Mouse (Mus musculus) C2C12 (cell line): ENCODE measurements around the gene Ckb. TPM values are rescaled to one million over a fixed set of nuclear protein-coding genes. Genes with fewer than 3 reads are reported as not detected.
A peak's percentile ranks its signal among the peaks of the same experiment; 100 is the strongest.

Experiments used
- H3K27me3 ChIP-seq: one replicate; pipeline ENCODE4 v1.6.1; 2011; ENCODE audit not compliant: control insufficient read depth, insufficient read depth, insufficient read length
- H3K36me3 ChIP-seq: one replicate; pipeline ENCODE4 v1.6.1; 2011; ENCODE audit not compliant: control insufficient read depth, insufficient read depth
- H3K4me3 ChIP-seq: one replicate; pipeline ENCODE4 v1.5.1; 2011; ENCODE audit warnings: mild to moderate bottlenecking, control low read depth; ENCODE audit not compliant: poor library complexity, insufficient read depth, severe bottlenecking
- H3K79me2 ChIP-seq: one replicate; pipeline ENCODE4 v1.6.1; 2011; ENCODE audit not compliant: control insufficient read depth, insufficient read depth
- H3K79me3 ChIP-seq: one replicate; pipeline ENCODE4 v1.6.1; 2011; ENCODE audit warnings: low read depth, control low read depth
- H3ac ChIP-seq: one replicate; pipeline ENCODE3; 2011; ENCODE audit warnings: low read depth; ENCODE audit not compliant: control insufficient read depth, insufficient read length
- CEBPB ChIP-seq: IDR thresholded peaks from one replicate; pipeline ENCODE4 v1.6.1; 2011; ENCODE audit warnings: low read depth, mild to moderate bottlenecking, control low read depth, moderate library complexity
- CTCF ChIP-seq: IDR thresholded peaks from one replicate; pipeline ENCODE4 v1.5.1; 2011; ENCODE audit not compliant: control insufficient read depth, insufficient read depth, insufficient read length
- FOSL1 ChIP-seq: IDR thresholded peaks from one replicate; pipeline ENCODE4 v1.8.0; 2011; ENCODE audit warnings: mild to moderate bottlenecking, low read length; ENCODE audit not compliant: poor library complexity, insufficient read depth, severe bottlenecking
- MAX ChIP-seq: IDR thresholded peaks from one replicate; pipeline ENCODE4 v1.6.1; 2011; ENCODE audit warnings: mild to moderate bottlenecking, control low read depth
- MYOD1 ChIP-seq: IDR thresholded peaks from one replicate; pipeline ENCODE4 v1.6.1; 2011; ENCODE audit warnings: low read depth; ENCODE audit not compliant: control insufficient read depth, insufficient read length
- MYOG ChIP-seq: IDR thresholded peaks from one replicate; pipeline ENCODE4 v1.6.1; 2011; ENCODE audit not compliant: control insufficient read depth, insufficient read length; ENCODE audit errors: extremely low read depth
- USF1 ChIP-seq: IDR thresholded peaks from one replicate; pipeline ENCODE4 v1.6.1; 2011; ENCODE audit warnings: low read depth, mild to moderate bottlenecking, control low read depth, moderate library complexity
- polyA plus RNA-seq: library from polyadenylated mRNA; unstranded; fragments of >200 nt; fragmentation: generic; extraction: Trizol; gene quantifications from one replicate; pipeline ENCODE4 v1.2.1, GENCODE M21; 2012; ENCODE audit warnings: missing spikeins

The Ckb gene
- polyA plus RNA-seq, 1 experiment = 61.4 TPM

GRCm38 (mm10) chr12:111700920-111701458, 28.9 kb upstream of the Ckb start:
- Histone ChIP-seq H3ac (no peak overlapping the region), H3K36me3 (no peaks in the 10 kb centered on the region), H3K4me3 (no peak overlapping the region), H3K79me2 (no peaks in the 10 kb centered on the region), H3K27me3 (no peaks in the 10 kb centered on the region), H3K79me3 (no peaks in the 10 kb centered on the region)
- TF ChIP-seq MYOG = no peak
- TF ChIP-seq CEBPB = no peak
- no peak for TF ChIP-seq MAX

- Histone ChIP-seq H3K79me2 (no peaks in the 10 kb centered on the region), H3K4me3 (no peak overlapping the region), H3K79me3 (no peaks in the 10 kb centered on the region), H3K36me3 (no peaks in the 10 kb centered on the region), H3K27me3 (no peaks in the 10 kb centered on the region), H3ac (no peak overlapping the region)
- TF ChIP-seq CTCF (no peak), FOSL1 (no peak), CEBPB (no peak), USF1 (no peak), MYOG (no peak), MYOD1 (no peak), MAX (no peak)
These were observed 27.4 kb upstream of the Ckb start for GRCm38 (mm10) chr12:111699542-111699941.

- Histone ChIP-seq H3ac (no peak overlapping the region), H3K36me3 (no peaks in the 10 kb centered on the region), H3K79me3 (no peaks in the 10 kb centered on the region), H3K4me3 (no peak overlapping the region), H3K27me3 (no peaks in the 10 kb centered on the region), H3K79me2 (no peaks in the 10 kb centered on the region)
- TF ChIP-seq CTCF (no peak), MAX (no peak), CEBPB (no peak), MYOD1 (no peak), USF1 (no peak), FOSL1 (no peak), MYOG (no peak)
These were observed 26.3 kb upstream of the Ckb start for GRCm38 (mm10) chr12:111698346-111698913.

GRCm38 (mm10) chr12:111697708-111698107, 25.6 kb upstream of the Ckb start:
- Histone ChIP-seq H3ac (no peak overlapping the region), H3K79me3 (no peaks in the 10 kb centered on the region), H3K36me3 (no peaks in the 10 kb centered on the region), H3K27me3 (no peaks in the 10 kb centered on the region), H3K4me3 (no peak overlapping the region), H3K79me2 (no peaks in the 10 kb centered on the region)
- TF ChIP-seq FOSL1 (no peak), CEBPB (no peak), MYOD1 (no peak), MYOG (no peak), CTCF (no peak), USF1 (no peak), MAX (no peak)

- Histone ChIP-seq H3K36me3 (no peaks in the 10 kb centered on the region), H3K4me3 (no peak overlapping the region), H3K79me3 (no peaks in the 10 kb centered on the region), H3K79me2 (no peaks in the 10 kb centered on the region), H3K27me3 (no peaks in the 10 kb centered on the region), H3ac (no peak overlapping the region)
- TF ChIP-seq CEBPB = no peak
- TF ChIP-seq FOSL1 = no peak
- TF ChIP-seq MYOD1 = peak; percentile 81
- no peak for TF ChIP-seq MAX
- no peak for TF ChIP-seq USF1
- peak; percentile 29 for TF ChIP-seq MYOG
- TF ChIP-seq CTCF = peak; percentile 0
These were observed 24.1 kb upstream of the Ckb start for GRCm38 (mm10) chr12:111696239-111696638.

- H3K79me3 ChIP-seq = no peaks in the 10 kb centered on the region
- no peaks in the 10 kb centered on the region for H3K36me3 ChIP-seq
- no peak overlapping the region for H3K4me3 ChIP-seq
- no peaks in the 10 kb centered on the region for H3K79me2 ChIP-seq
- no peak for TF ChIP-seq FOSL1
- H3ac ChIP-seq = no peak overlapping the region
- no peaks in the 10 kb centered on the region for H3K27me3 ChIP-seq
These were observed 23.0 kb upstream of the Ckb start for GRCm38 (mm10) chr12:111694880-111695804.
